Mouse (Mus musculus): ENCODE measurements around the gene Ptprk. TPM values are rescaled to one million over a fixed set of nuclear protein-coding genes. Genes with fewer than 3 reads are reported as not detected.
A peak's percentile ranks its signal among the peaks of the same experiment; 100 is the strongest.

Gene Ptprk
- polyA plus RNA-seq, 1 experiment from 2014 or later, result 27.2 TPM

- Histone ChIP-seq H3K9ac (ENCODE audit: low read length) (no peak overlapping the region), H3K4me1 (ENCODE audit: control insufficient read depth, insufficient read depth, low read length) (no peaks in the 10 kb centered on the region), H3K4me3 (ENCODE audit: low read depth, low read length) (no peak overlapping the region), H3K4me2 (ENCODE audit: low read depth) (no peak overlapping the region), H3K27ac (ENCODE audit: low read depth, low read length) (no peak overlapping the region), H3K27me3 (ENCODE audit: control insufficient read depth, insufficient read depth, low read length) (no peaks in the 10 kb centered on the region), H3K9me3 (ENCODE audit: control insufficient read depth, low read length) (no peaks in the 10 kb centered on the region), H3K36me3 (ENCODE audit: control insufficient read depth, insufficient read depth, low read length) (no peaks in the 10 kb centered on the region)
- DNase-seq (ENCODE audit: low spot score) (peak; percentile 14), ATAC-seq (ENCODE audit: insufficient read depth, low FRiP score, low TSS enrichment) (peak; percentile 65)
- WGBS, result 49% methylated on average over 12 of the region's 12 CpGs
These were observed 390.3 kb downstream of the Ptprk start for GRCm38 (mm10) chr10:28464766-28465548.

GRCm38 (mm10) chr10:28485574-28485973, 411.0 kb downstream of the Ptprk start:
- Histone ChIP-seq H3K9ac (ENCODE audit: low read length) (no peak overlapping the region), H3K4me3 (ENCODE audit: low read depth, low read length) (no peak overlapping the region), H3K36me3 (ENCODE audit: control insufficient read depth, insufficient read depth, low read length) (no peaks in the 10 kb centered on the region), H3K4me2 (ENCODE audit: low read depth) (no peak overlapping the region), H3K4me1 (ENCODE audit: control insufficient read depth, insufficient read depth, low read length) (no peaks in the 10 kb centered on the region), H3K27ac (ENCODE audit: low read depth, low read length) (no peak overlapping the region), H3K9me3 (ENCODE audit: control insufficient read depth, low read length) (no peaks in the 10 kb centered on the region), H3K27me3 (ENCODE audit: control insufficient read depth, insufficient read depth, low read length) (no peaks in the 10 kb centered on the region)
- WGBS, result 41% methylated on average over 3 of the region's 3 CpGs
- peak; percentile 45; the same call in 1 of the 2 replicates for ATAC-seq (ENCODE audit: insufficient read depth, low FRiP score, low TSS enrichment)
- DNase-seq (ENCODE audit: low spot score), result peak; percentile 34

GRCm38 (mm10) chr10:28491006-28491405, 416.4 kb downstream of the Ptprk start:
- no peaks in the 10 kb centered on the region for H3K36me3 ChIP-seq (ENCODE audit: control insufficient read depth, insufficient read depth, low read length)
- H3K9ac ChIP-seq (ENCODE audit: low read length), result no peak overlapping the region
- WGBS, result 94% methylated on average over 1 of the region's 1 CpGs
- no peak for ATAC-seq (ENCODE audit: insufficient read depth, low FRiP score, low TSS enrichment)
- H3K4me1 ChIP-seq (ENCODE audit: control insufficient read depth, insufficient read depth, low read length), result 0 out of 2 replicates have a peak, but pooled peaks cover 5% of the 10 kb centered on the region
- H3K4me2 ChIP-seq (ENCODE audit: low read depth), result no peak overlapping the region
- DNase-seq (ENCODE audit: low spot score), result no peak
- no peak overlapping the region for H3K4me3 ChIP-seq (ENCODE audit: low read depth, low read length)
- no peaks in the 10 kb centered on the region for H3K9me3 ChIP-seq (ENCODE audit: control insufficient read depth, low read length)
- H3K27me3 ChIP-seq (ENCODE audit: control insufficient read depth, insufficient read depth, low read length), result no peaks in the 10 kb centered on the region
- no peak overlapping the region for H3K27ac ChIP-seq (ENCODE audit: low read depth, low read length)

- H3K4me1 ChIP-seq (ENCODE audit: control insufficient read depth, insufficient read depth, low read length), result 0 out of 2 replicates have a peak, but pooled peaks cover 5% of the 10 kb centered on the region
- DNase-seq (ENCODE audit: low spot score), result no peak
- no peak overlapping the region for H3K27ac ChIP-seq (ENCODE audit: low read depth, low read length)
- no peak overlapping the region for H3K4me3 ChIP-seq (ENCODE audit: low read depth, low read length)
- no peak overlapping the region for H3K4me2 ChIP-seq (ENCODE audit: low read depth)
- H3K27me3 ChIP-seq (ENCODE audit: control insufficient read depth, insufficient read depth, low read length), result no peaks in the 10 kb centered on the region
- WGBS, result 51% methylated on average over 9 of the region's 9 CpGs
- no peak overlapping the region for H3K9ac ChIP-seq (ENCODE audit: low read length)
- ATAC-seq (ENCODE audit: insufficient read depth, low FRiP score, low TSS enrichment), result no peak
- H3K36me3 ChIP-seq (ENCODE audit: control insufficient read depth, insufficient read depth, low read length), result no peaks in the 10 kb centered on the region
- no peaks in the 10 kb centered on the region for H3K9me3 ChIP-seq (ENCODE audit: control insufficient read depth, low read length)
These were observed 417.6 kb downstream of the Ptprk start for GRCm38 (mm10) chr10:28492206-28492605.

- H3K9ac ChIP-seq (ENCODE audit: low read length), result no peak overlapping the region; the same call in 1 of the 2 replicates
- H3K4me3 ChIP-seq (ENCODE audit: low read depth, low read length), result no peak overlapping the region
- H3K9me3 ChIP-seq (ENCODE audit: control insufficient read depth, low read length), result no peaks in the 10 kb centered on the region
- 0 out of 2 replicates have a peak overlapping the region, but pooled peaks have one; percentile 25 for H3K4me2 ChIP-seq (ENCODE audit: low read depth)
- WGBS, result 37% methylated on average over 14 of the region's 14 CpGs
- DNase-seq (ENCODE audit: low spot score) (peak; percentile 19), ATAC-seq (ENCODE audit: insufficient read depth, low FRiP score, low TSS enrichment) (peak; percentile 9; the same call in 1 of the 2 replicates)
- H3K27me3 ChIP-seq (ENCODE audit: control insufficient read depth, insufficient read depth, low read length), result no peaks in the 10 kb centered on the region
- H3K4me1 ChIP-seq (ENCODE audit: control insufficient read depth, insufficient read depth, low read length), result 0 out of 2 replicates have a peak, but pooled peaks cover 5% of the 10 kb centered on the region
- no peaks in the 10 kb centered on the region for H3K36me3 ChIP-seq (ENCODE audit: control insufficient read depth, insufficient read depth, low read length)
- no peak overlapping the region for H3K27ac ChIP-seq (ENCODE audit: low read depth, low read length)
These were observed 418.2 kb downstream of the Ptprk start for GRCm38 (mm10) chr10:28492870-28493269.

- H3K9me3 ChIP-seq (ENCODE audit: control insufficient read depth, low read length), result no peaks in the 10 kb centered on the region
- no peak overlapping the region for H3K4me3 ChIP-seq (ENCODE audit: low read depth, low read length)
- no peak overlapping the region for H3K27ac ChIP-seq (ENCODE audit: low read depth, low read length)
- H3K36me3 ChIP-seq (ENCODE audit: control insufficient read depth, insufficient read depth, low read length), result no peaks in the 10 kb centered on the region
- WGBS, result 21% methylated on average over 7 of the region's 7 CpGs
- no peaks in the 10 kb centered on the region for H3K27me3 ChIP-seq (ENCODE audit: control insufficient read depth, insufficient read depth, low read length)
- DNase-seq (ENCODE audit: low spot score) (peak; percentile 53), ATAC-seq (ENCODE audit: insufficient read depth, low FRiP score, low TSS enrichment) (peak; percentile 90)
- no peak overlapping the region for H3K4me2 ChIP-seq (ENCODE audit: low read depth)
- no peak overlapping the region for H3K9ac ChIP-seq (ENCODE audit: low read length)
- 0 out of 2 replicates have a peak, but pooled peaks cover 5% of the 10 kb centered on the region for H3K4me1 ChIP-seq (ENCODE audit: control insufficient read depth, insufficient read depth, low read length)
These were observed 418.7 kb downstream of the Ptprk start for GRCm38 (mm10) chr10:28493271-28493861.

- Histone ChIP-seq H3K4me1 (ENCODE audit: control insufficient read depth, insufficient read depth, low read length) (0 out of 2 replicates have a peak, but pooled peaks cover 3% of the 10 kb centered on the region), H3K4me2 (ENCODE audit: low read depth) (no peak overlapping the region), H3K27ac (ENCODE audit: low read depth, low read length) (no peak overlapping the region), H3K9ac (ENCODE audit: low read length) (no peak overlapping the region), H3K27me3 (ENCODE audit: control insufficient read depth, insufficient read depth, low read length) (no peaks in the 10 kb centered on the region), H3K9me3 (ENCODE audit: control insufficient read depth, low read length) (no peaks in the 10 kb centered on the region), H3K36me3 (ENCODE audit: control insufficient read depth, insufficient read depth, low read length) (no peaks in the 10 kb centered on the region), H3K4me3 (ENCODE audit: low read depth, low read length) (no peak overlapping the region)
- WGBS, result 84% methylated on average over 1 of the region's 1 CpGs
- DNase-seq (ENCODE audit: low spot score) (no peak), ATAC-seq (ENCODE audit: insufficient read depth, low FRiP score, low TSS enrichment) (no peak)
These were observed 423.2 kb downstream of the Ptprk start for GRCm38 (mm10) chr10:28497791-28498190.

- Histone ChIP-seq H3K4me3 (ENCODE audit: low read depth, low read length) (no peak overlapping the region), H3K9ac (ENCODE audit: low read length) (no peak overlapping the region), H3K27me3 (ENCODE audit: control insufficient read depth, insufficient read depth, low read length) (no peaks in the 10 kb centered on the region), H3K36me3 (ENCODE audit: control insufficient read depth, insufficient read depth, low read length) (no peaks in the 10 kb centered on the region), H3K4me2 (ENCODE audit: low read depth) (no peak overlapping the region), H3K9me3 (ENCODE audit: control insufficient read depth, low read length) (no peaks in the 10 kb centered on the region), H3K4me1 (ENCODE audit: control insufficient read depth, insufficient read depth, low read length) (no peaks in the 10 kb centered on the region), H3K27ac (ENCODE audit: low read depth, low read length) (no peak overlapping the region)
- WGBS, result 81% methylated on average over 3 of the region's 3 CpGs
- DNase-seq (ENCODE audit: low spot score) (no peak), ATAC-seq (ENCODE audit: insufficient read depth, low FRiP score, low TSS enrichment) (no peak)
These were observed 423.9 kb downstream of the Ptprk start for GRCm38 (mm10) chr10:28498504-28498903.
